Mouse (Mus musculus) heart, embryonic 15.5 days (tissue): ENCODE measurements around the gene Med31. TPM values are rescaled to one million over a fixed set of nuclear protein-coding genes. Genes with fewer than 3 reads are reported as not detected.
"Not testable (repeated sequence)": the region's sequence is repeated elsewhere in the genome, so short reads cannot be mapped to it uniquely, and the experiment has no call there.

Source experiments
- ATAC-seq: fragments of 200-750 bp; cut with Nextera tagmentation; replicated peaks from 2 replicates; pipeline ENCODE4 v1.8.0; 2017; ENCODE audit warnings: low read depth, moderate TSS enrichment; ENCODE audit not compliant: insufficient number of reproducible peaks, insufficient read depth, low FRiP score
- H3K27ac ChIP-seq: fragments of 300-500 bp; sonication (generic); 2 replicates; pipeline ENCODE4 v1.5.1; 2015; ENCODE audit warnings: mild to moderate bottlenecking, inconsistent platforms
- H3K27me3 ChIP-seq: fragments of 300-500 bp; sonication (generic); 2 replicates; pipeline ENCODE4 v1.6.1; 2015; ENCODE audit warnings: inconsistent platforms
- H3K36me3 ChIP-seq: fragments of 300-500 bp; sonication (generic); 2 replicates; pipeline ENCODE4 v1.6.1; 2015; ENCODE audit warnings: mild to moderate bottlenecking, inconsistent platforms
- H3K4me1 ChIP-seq: fragments of 300-500 bp; sonication (generic); replicated peaks from 2 replicates; pipeline ENCODE4 v1.6.1; 2015; ENCODE audit warnings: inconsistent platforms
- H3K4me2 ChIP-seq: fragments of 300-500 bp; sonication (generic); 2 replicates; pipeline ENCODE4 v1.6.1; 2015; ENCODE audit warnings: inconsistent platforms, mild to moderate bottlenecking, moderate library complexity
- H3K4me3 ChIP-seq: fragments of 300-500 bp; sonication (generic); 2 replicates; pipeline ENCODE4 v1.5.1; 2015; ENCODE audit warnings: mild to moderate bottlenecking, inconsistent platforms
- H3K9ac ChIP-seq: fragments of 300-500 bp; sonication (generic); 2 replicates; pipeline ENCODE4 v1.6.1; 2015; ENCODE audit warnings: mild to moderate bottlenecking, inconsistent platforms
- H3K9me3 ChIP-seq: fragments of 300-500 bp; sonication (generic); replicated peaks from 2 replicates; pipeline ENCODE4 v1.6.1; 2016; ENCODE audit warnings: inconsistent platforms
- WGBS: fragments of 180-500 bp; shearing (Covaris S2); methylation state at CpG from one replicate; pipeline ENCODE4 v1.1.7; 2015; ENCODE audit warnings: mixed read lengths; 5-methylcytosine and 5-hydroxymethylcytosine counted together
- polyA plus RNA-seq: library from polyadenylated mRNA; unstranded; fragments of >200 nt; fragmentation: Nextera tagmentation; extraction: Ambion mirVana; gene quantifications from 2 replicates; pipeline ENCODE4 v1.2.1, GENCODE M21; 2015

Med31 gene
- polyA plus RNA-seq, 1 experiment from 2014 or later = 29.4 TPM

- Histone ChIP-seq H3K27ac (peak overlapping the region; percentile 50; the same call in 1 of the 2 replicates), H3K4me2 (no peak overlapping the region), H3K4me1 (no peaks in the 10 kb centered on the region), H3K4me3 (no peak overlapping the region), H3K9me3 (no peaks in the 10 kb centered on the region), H3K36me3 (peaks cover 17% of the 10 kb centered on the region), H3K27me3 (no peaks in the 10 kb centered on the region), H3K9ac (no peak overlapping the region)
- no peak for ATAC-seq
- 74% methylated on average over 8 of the region's 8 CpGs for WGBS
These were observed 18.9 kb downstream of the Med31 start for GRCm38 (mm10) chr11:72196506-72196905.

- Histone ChIP-seq H3K4me2 (no peak overlapping the region), H3K4me1 (no peaks in the 10 kb centered on the region), H3K4me3 (no peak overlapping the region), H3K27me3 (no peaks in the 10 kb centered on the region), H3K27ac (no peak overlapping the region), H3K9ac (no peak overlapping the region), H3K9me3 (no peaks in the 10 kb centered on the region), H3K36me3 (peaks cover 34% of the 10 kb centered on the region)
- ATAC-seq = no peak
- 89% methylated on average over 2 of the region's 2 CpGs for WGBS
These were observed 21.1 kb downstream of the Med31 start for GRCm38 (mm10) chr11:72194259-72194658.

GRCm38 (mm10) chr11:72190857-72191256 is 24.5 kb downstream of the Med31 start:
- ATAC-seq = no peak
- Histone ChIP-seq H3K27me3 (no peaks in the 10 kb centered on the region), H3K4me1 (no peaks in the 10 kb centered on the region), H3K27ac (no peak overlapping the region), H3K36me3 (peaks cover 33% of the 10 kb centered on the region), H3K4me3 (no peak overlapping the region), H3K4me2 (no peak overlapping the region), H3K9me3 (no peaks in the 10 kb centered on the region), H3K9ac (no peak overlapping the region)
- WGBS = 93% methylated on average over 1 of the region's 1 CpGs

GRCm38 (mm10) chr11:72184252-72184651 is 31.1 kb downstream of the Med31 start:
- WGBS = 72% methylated on average over 4 of the region's 4 CpGs
- Histone ChIP-seq H3K27ac (no peak overlapping the region), H3K9me3 (no peaks in the 10 kb centered on the region), H3K4me1 (no peaks in the 10 kb centered on the region), H3K27me3 (no peaks in the 10 kb centered on the region), H3K4me3 (no peak overlapping the region), H3K36me3 (peaks cover 11% of the 10 kb centered on the region), H3K9ac (no peak overlapping the region), H3K4me2 (no peak overlapping the region)
- no peak for ATAC-seq

DNA sequence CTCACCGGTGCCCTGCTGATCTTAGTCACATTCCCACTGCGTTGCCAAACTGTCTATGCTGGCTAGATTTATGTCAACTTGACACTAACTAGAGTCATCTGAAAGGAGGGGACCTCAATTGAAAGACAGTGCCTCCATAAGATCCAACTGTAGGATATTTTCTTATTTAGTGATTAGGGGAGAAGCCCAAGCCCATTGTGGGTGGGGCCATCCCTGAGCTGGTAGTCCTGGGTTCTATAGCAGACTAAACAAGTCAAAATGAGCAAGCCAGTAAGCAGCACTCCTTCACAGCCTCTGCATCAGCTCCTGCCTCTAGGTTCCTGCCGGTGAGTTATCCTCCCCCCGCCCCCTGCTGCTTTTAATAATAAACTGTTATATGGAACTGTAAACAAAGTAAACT is 34.3 kb downstream of the Med31 start:
- no peak overlapping the region for H3K4me3 ChIP-seq
- no peak overlapping the region for H3K27ac ChIP-seq
- peaks cover 23% of the 10 kb centered on the region; the same call in 1 of the 2 replicates for H3K36me3 ChIP-seq
- no peaks in the 10 kb centered on the region for H3K27me3 ChIP-seq
- no peaks in the 10 kb centered on the region for H3K4me1 ChIP-seq
- H3K4me2 ChIP-seq = no peak overlapping the region
- ATAC-seq = no peak
- H3K9me3 ChIP-seq = no peaks in the 10 kb centered on the region
- 88% methylated on average over 4 of the region's 4 CpGs for WGBS
- no peak overlapping the region for H3K9ac ChIP-seq

GRCm38 (mm10) chr11:72180556-72180955 is 34.8 kb downstream of the Med31 start:
- ATAC-seq = no peak
- Histone ChIP-seq H3K27ac (no peak overlapping the region), H3K9ac (no peak overlapping the region), H3K27me3 (no peaks in the 10 kb centered on the region), H3K4me2 (no peak overlapping the region), H3K4me1 (no peaks in the 10 kb centered on the region), H3K36me3 (peaks cover 28% of the 10 kb centered on the region), H3K4me3 (no peak overlapping the region), H3K9me3 (no peaks in the 10 kb centered on the region)
- WGBS = 85% methylated on average over 5 of the region's 5 CpGs

- H3K27me3 ChIP-seq = no peaks in the 10 kb centered on the region
- H3K4me2 ChIP-seq = no peak overlapping the region
- H3K9me3 ChIP-seq = no peaks in the 10 kb centered on the region
- H3K4me1 ChIP-seq = no peaks in the 10 kb centered on the region
- ATAC-seq = no peak
- H3K9ac ChIP-seq = no peak overlapping the region
- H3K36me3 ChIP-seq = peaks cover 39% of the 10 kb centered on the region
- H3K27ac ChIP-seq = no peak overlapping the region
- WGBS = 76% methylated on average over 3 of the region's 3 CpGs
- H3K4me3 ChIP-seq = no peak overlapping the region
These were observed 38.8 kb downstream of the Med31 start for GRCm38 (mm10) chr11:72176553-72176952.

DNA sequence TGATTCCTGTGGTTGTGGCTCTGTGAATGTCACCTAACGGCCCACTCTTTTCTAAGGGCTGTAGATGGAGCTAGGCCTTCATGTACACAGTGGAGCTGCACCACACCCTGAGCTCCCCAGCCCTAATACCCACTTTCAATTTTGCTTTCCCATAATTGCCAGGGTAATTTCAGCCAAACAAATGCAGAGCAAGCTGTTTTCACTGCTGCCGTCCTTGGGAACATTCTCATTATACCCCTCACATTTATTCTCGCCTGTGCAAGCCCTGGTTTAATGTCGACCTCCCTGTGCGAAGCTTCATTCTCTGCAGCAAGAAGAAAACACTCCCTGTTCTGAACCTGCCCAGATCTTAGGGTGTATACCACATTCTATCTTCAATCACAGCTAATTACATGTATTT is 39.4 kb downstream of the Med31 start:
- Histone ChIP-seq H3K4me1 (no peaks in the 10 kb centered on the region), H3K9me3 (no peaks in the 10 kb centered on the region), H3K27me3 (no peaks in the 10 kb centered on the region), H3K4me3 (no peak overlapping the region), H3K4me2 (no peak overlapping the region), H3K27ac (no peak overlapping the region), H3K36me3 (peaks cover 39% of the 10 kb centered on the region), H3K9ac (no peak overlapping the region)
- 90% methylated on average over 5 of the region's 5 CpGs for whole genome bisulfite sequencing
- ATAC-seq = no peak

DNA sequence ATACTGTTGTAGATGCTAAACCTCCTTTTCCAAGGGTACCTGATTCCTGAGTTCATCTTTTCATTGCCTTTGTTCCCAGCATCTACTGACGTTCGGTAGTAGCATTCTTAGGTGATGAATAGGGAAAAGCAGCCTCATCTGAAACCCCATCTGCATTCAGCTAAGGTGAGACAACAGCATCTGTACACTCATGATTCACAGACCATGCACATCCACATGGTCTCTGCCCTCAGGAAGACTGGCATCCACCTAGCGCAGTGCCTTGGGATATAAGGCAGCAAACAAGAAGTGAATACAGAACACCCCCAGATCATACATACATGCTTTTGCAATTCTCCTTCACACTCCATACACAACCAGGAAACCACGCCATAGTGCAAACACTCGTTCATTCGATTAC is 40.7 kb downstream of the Med31 start:
- Histone ChIP-seq H3K27me3 (no peaks in the 10 kb centered on the region), H3K9me3 (no peaks in the 10 kb centered on the region), H3K4me1 (no peaks in the 10 kb centered on the region), H3K9ac (no peak overlapping the region), H3K36me3 (peaks cover 44% of the 10 kb centered on the region), H3K4me3 (no peak overlapping the region), H3K27ac (no peak overlapping the region), H3K4me2 (no peak overlapping the region)
- ATAC-seq = no peak
- WGBS = 87% methylated on average over 6 of the region's 6 CpGs

GRCm38 (mm10) chr11:72173506-72173905 is 41.9 kb downstream of the Med31 start:
- no peak overlapping the region for H3K9ac ChIP-seq
- H3K36me3 ChIP-seq = peaks cover 38% of the 10 kb centered on the region
- no peak overlapping the region for H3K27ac ChIP-seq
- no peak for ATAC-seq
- no peak overlapping the region for H3K4me3 ChIP-seq
- H3K4me1 ChIP-seq = no peaks in the 10 kb centered on the region
- H3K4me2 ChIP-seq = no peak overlapping the region
- H3K27me3 ChIP-seq = no peaks in the 10 kb centered on the region
- 81% methylated on average over 5 of the region's 5 CpGs for WGBS
- H3K9me3 ChIP-seq = no peaks in the 10 kb centered on the region

DNA sequence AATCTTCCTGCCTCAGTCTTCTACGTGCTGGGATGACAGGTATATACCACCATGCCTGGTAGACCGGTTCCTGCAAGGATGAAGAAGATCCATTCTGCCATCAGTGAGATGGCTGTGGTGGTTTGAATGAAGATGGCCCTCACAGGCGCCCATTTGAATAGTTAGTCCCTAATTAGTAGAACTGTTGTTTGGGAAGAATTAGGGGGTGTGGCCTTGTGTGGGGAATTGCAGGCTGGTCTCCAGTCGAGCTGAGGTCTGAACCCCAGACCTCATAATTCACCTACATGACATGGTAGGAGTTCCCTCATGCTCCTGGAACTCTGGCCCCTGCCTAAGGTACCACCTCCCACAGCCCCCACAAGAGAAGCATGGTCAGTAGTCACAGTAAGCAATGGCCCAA is 43.5 kb downstream of the Med31 start:
- WGBS = 87% methylated on average over 4 of the region's 4 CpGs

GRCm38 (mm10) chr11:72169871-72170270 is 45.5 kb downstream of the Med31 start:
- Histone ChIP-seq H3K4me2 (no peak overlapping the region), H3K4me1 (no peaks in the 10 kb centered on the region), H3K27ac (no peak overlapping the region), H3K36me3 (peaks cover 26% of the 10 kb centered on the region), H3K27me3 (no peaks in the 10 kb centered on the region), H3K9me3 (no peaks in the 10 kb centered on the region), H3K4me3 (no peak overlapping the region), H3K9ac (no peak overlapping the region)
- ATAC-seq = no peak
- 89% methylated on average over 4 of the region's 4 CpGs for WGBS

More for the DNA sequence above, 43.5 kb downstream of the Med31 start:
- H3K27ac ChIP-seq, H3K4me1 ChIP-seq, H3K27me3 ChIP-seq, ATAC-seq, H3K4me3 ChIP-seq, H3K9me3 ChIP-seq, H3K9ac ChIP-seq, H3K4me2 ChIP-seq: not testable (repeated sequence)
- H3K36me3 ChIP-seq = peaks cover 25% of the 10 kb centered on the region
